Mouse (Mus musculus): ENCODE measurements around the gene Rcan1.

DNA sequence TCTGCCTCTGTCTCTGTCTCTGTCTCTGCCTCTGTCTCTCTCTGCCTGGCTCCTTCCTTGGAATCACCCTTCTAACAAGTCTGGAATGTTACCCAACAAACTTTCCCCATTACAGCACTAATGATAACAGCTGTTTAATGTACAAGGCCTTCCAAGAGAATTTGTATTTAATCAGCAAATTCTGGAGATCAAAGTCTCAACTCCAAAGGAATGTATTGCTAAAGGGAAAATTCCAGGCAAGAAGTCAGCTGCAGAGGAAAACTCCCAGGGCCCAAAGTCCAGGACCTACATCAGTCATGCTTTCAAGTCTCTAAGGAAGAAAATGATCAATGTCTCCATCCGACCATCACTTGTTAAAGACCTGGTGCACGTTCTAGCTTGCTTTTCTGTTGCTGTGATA is 62.8 kb downstream of the Rcan1 start:
- TF ChIP-seq CTCF (IDR thresholded peaks at IDR 0.05): no peak
- peak; percentile 72 for TF ChIP-seq EP300 (IDR thresholded peaks at IDR 0.05)
